Mouse (Mus musculus): ENCODE measurements around the gene Tsku.

Gene Tsku

GRCm38 (mm10) chr7:98359951-98360620 is 1.0 kb downstream of the Tsku start:
- DNase-seq (ENCODE audit: low spot score in 2 of 2): no peak

DNA sequence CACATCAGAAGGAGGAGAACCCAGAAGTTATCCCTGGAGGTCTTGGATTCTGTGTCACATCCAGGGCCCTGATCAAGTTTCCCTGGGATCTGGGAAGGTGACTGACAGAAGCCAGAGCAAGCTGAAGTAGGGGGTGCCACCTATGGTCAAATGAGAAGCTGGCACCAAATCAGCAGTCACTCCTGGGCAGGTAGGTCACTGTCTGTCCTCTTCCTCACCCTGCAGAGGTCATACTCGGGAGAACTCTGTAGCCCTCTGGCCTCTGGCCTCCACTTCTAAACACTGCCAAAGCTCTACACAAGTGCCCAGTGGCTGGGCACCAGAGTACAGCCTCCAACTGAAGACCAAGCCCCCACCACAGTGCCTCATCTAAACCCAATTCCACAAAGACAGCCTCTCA is 3.1 kb downstream of the Tsku start:
- no peak for DNase-seq (ENCODE audit: low spot score in 2 of 2)

DNA sequence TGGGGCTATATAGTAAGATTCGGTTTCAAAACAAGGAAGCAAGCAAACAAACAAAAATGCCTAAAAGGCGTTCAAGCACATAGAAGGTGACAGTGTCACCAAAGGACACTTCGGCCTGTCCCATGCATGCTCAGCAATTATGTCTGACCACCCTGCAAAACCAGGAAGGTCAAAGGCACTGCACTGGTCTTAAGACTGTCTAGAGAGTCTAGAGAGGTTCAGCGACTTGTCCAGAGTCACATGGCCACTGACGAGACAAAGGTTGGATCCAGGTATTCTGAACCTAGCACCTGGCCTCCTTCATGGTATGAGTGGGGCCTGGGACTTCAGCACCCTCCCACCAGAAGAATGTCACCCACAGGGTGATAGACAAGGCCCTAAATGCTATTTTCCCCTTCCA is 3.8 kb downstream of the Tsku start:
- no peak for DNase-seq (ENCODE audit: low spot score in 2 of 2)

- no peak for DNase-seq (ENCODE audit: low spot score in 2 of 2)
Measured at GRCm38 (mm10) chr7:98354921-98355310, 6.2 kb downstream of the Tsku start.

- no peak for DNase-seq (ENCODE audit: low spot score in 2 of 2)
Measured at GRCm38 (mm10) chr7:98354160-98354920, 6.8 kb downstream of the Tsku start.

GRCm38 (mm10) chr7:98353616-98354015 is 7.5 kb downstream of the Tsku start:
- no peak for DNase-seq (ENCODE audit: low spot score in 2 of 2)

- DNase-seq (ENCODE audit: low spot score in 2 of 2): no peak
Measured at GRCm38 (mm10) chr7:98351523-98351922, 9.6 kb downstream of the Tsku start.

- DNase-seq (ENCODE audit: low spot score in 2 of 2): no peak
Measured at GRCm38 (mm10) chr7:98349821-98350220, 11.3 kb downstream of the Tsku start.

DNA sequence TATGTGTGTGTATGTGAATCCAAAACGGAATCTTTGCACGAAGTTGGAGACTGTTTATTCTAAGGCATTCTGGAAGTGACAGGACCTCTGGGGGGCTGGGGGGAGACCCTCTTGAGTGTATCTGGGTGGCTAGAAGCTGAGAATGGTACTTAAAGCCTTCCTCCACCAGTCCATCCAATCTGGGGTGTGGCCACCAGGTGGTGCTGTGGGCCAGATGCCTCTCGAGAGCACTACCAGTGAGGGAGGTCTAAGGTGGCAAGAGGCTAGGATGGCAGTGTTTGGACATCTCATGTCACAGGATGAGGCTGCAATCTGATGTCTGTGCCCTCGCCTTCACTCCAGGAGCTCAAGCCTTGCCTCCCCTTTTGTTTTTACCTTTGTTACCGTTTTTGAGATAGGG is 12.0 kb downstream of the Tsku start:
- peak; percentile 57 to 70 for DNase-seq (ENCODE audit: low spot score in 2 of 2)

DNA sequence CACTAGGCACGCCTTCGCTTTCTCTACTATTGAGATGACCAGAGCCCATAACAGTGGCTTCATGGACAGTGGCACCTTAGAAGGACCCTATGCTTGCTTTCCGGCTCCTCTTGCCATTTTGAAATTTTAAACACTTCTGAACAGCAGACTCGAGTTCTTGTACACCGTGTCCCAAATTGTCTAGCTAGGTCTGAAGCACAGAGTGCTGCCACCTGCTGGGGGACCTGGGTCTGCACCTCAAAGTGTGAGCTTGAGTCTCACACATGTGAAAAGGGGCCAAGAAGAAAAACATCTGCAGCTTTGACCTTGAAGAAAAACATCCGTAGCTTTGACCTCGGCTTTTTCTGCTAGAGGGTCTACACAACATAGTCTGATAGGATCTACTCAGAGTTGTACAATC is 13.1 kb downstream of the Tsku start:
- DNase-seq (ENCODE audit: low spot score in 2 of 2): peak in 1 of 2 experiments; percentile 35

- DNase-seq (ENCODE audit: low spot score in 2 of 2): no peak
Measured at GRCm38 (mm10) chr7:98347471-98347870, 13.7 kb downstream of the Tsku start.

GRCm38 (mm10) chr7:98345036-98345435 is 16.1 kb downstream of the Tsku start:
- DNase-seq (ENCODE audit: low spot score in 2 of 2): no peak

DNA sequence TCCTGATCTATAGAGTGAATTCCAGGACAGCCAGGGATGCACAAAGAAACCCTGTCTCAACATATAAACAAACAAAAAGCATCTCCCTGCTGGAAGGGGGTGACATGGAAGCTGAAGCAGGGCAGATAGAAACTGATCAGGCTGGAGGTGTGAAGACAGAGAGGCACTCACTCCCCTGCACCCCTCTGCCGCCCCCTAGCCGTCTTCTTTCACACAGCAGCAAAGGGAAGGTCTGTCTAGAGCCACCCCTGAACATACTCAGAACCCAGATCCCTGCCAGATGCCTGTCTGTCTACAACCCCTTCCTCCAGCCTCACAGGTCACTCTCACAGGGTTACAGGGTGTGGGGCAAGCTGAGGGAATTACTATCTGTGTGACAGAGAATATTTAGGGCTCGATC is 16.8 kb downstream of the Tsku start:
- DNase-seq (ENCODE audit: low spot score in 2 of 2): peak; percentile 32 to 46

DNA sequence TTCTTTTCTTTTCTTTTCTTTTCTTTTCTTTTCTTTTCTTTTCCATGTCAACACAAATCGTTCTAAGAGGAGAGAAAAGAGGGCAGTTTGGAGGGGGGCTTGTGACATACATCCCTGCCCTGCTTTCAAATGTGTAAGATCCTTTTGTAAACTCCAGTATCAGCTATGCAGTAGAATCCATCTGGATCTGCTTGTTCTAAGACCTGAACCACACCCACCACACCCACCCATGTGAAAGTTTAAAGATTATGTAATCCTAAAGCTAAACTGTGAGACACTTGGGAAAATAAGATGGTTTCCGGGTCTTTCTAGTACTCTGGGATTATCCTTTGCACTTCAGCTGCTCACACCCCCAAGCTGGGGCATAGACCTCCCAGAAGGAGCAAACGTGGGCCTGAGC is 18.9 kb downstream of the Tsku start:
- no peak for DNase-seq (ENCODE audit: low spot score in 2 of 2)

- DNase-seq (ENCODE audit: low spot score in 2 of 2): peak; percentile 66 to 76
Measured at GRCm38 (mm10) chr7:98341475-98341874, 19.7 kb downstream of the Tsku start.

- DNase-seq (ENCODE audit: low spot score in 2 of 2): no peak
Measured at GRCm38 (mm10) chr7:98340343-98340742, 20.8 kb downstream of the Tsku start.

DNA sequence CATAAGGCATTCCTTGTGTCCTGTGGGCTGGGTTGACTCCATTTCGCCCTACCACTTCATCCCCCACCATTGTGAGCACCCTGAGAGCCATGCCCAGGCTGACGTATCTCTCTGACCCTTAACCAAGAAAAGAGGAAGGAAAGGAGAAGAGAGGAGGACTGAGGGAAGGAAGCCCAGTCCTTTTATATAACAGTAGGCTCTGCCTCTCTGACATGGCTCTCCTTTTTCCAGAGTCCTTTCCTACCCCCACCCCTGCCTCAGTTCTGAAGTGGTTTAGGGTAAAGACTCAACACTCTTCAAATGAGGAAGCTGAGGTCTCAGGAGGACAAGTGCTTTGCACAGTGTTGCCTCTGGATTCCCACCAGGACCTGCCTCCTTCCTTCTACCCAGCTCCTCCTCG is 27.1 kb downstream of the Tsku start:
- DNase-seq (ENCODE audit: low spot score in 2 of 2): no peak

DNA sequence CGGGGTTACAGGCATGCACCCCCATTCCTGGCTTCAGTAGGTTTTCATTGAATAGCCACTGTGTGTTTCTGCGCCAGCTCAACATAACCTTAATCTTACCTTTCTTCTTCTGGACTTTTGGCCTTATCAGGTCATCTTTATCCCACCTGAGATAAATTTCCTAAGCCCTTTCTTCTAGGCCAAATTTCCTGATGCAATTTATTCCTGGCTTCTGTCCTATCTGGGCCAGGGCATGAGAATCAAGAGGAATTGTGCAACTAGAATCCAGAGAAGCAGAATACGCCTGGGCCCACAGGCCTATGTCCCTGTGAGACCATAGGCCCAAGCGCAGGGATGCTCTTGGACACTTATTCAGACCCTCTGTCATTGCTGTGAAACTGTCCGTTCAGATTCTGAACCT is 27.6 kb downstream of the Tsku start:
- DNase-seq (ENCODE audit: low spot score in 2 of 2): no peak

- no peak for DNase-seq (ENCODE audit: low spot score in 2 of 2)
Measured at GRCm38 (mm10) chr7:98332678-98333397, 28.3 kb downstream of the Tsku start.

DNA sequence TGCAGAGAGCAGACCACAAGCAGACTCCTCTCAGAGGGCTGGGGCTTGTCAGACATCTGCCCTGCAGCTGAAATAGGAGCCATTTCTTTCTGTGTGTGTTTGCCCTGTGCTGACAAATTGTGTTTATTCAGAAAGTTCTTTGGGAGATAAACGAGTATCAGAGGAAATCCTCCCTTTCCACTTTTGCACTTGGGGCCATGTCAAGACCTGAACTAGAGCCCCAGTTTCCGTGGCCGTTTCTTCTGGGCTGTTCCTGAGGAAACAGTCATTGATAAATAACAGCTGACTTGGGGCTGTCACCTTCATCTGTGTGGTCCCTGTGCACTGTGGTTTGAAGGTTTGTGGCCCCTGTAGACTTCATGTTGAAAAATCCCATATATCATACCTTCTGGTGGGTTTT is 29.2 kb downstream of the Tsku start:
- DNase-seq (ENCODE audit: low spot score in 2 of 2): no peak

DNA sequence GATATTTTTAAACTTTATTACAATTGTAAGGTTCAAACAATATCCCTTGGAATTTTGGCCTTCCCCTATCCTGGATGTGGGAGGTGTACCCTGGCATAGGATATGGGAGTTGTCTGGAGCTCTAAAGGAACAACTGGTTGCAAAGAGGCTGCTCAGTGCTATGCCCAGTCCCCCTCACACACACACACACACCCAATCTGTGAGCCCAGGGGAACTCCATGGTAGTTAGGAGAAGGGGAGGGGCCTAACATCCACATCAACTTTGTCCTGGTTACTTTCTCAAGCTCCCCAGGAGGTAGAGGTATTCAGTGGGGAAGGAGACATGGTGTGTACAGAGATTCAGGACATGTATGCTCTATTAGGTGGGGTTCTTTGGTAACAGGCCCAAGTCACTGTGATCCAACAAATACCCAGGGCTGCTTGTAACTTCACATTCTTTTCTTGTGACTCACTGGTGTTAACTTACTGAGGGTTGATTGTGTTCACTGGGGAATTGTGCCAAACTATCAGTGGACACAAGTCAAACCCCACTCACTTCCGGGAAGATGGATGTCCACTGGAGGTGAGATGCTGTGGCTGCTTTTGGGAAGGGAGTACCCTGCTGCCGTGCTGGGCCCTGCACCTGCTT is 30.6 kb downstream of the Tsku start:
- DNase-seq (ENCODE audit: low spot score in 2 of 2): no peak

DNA sequence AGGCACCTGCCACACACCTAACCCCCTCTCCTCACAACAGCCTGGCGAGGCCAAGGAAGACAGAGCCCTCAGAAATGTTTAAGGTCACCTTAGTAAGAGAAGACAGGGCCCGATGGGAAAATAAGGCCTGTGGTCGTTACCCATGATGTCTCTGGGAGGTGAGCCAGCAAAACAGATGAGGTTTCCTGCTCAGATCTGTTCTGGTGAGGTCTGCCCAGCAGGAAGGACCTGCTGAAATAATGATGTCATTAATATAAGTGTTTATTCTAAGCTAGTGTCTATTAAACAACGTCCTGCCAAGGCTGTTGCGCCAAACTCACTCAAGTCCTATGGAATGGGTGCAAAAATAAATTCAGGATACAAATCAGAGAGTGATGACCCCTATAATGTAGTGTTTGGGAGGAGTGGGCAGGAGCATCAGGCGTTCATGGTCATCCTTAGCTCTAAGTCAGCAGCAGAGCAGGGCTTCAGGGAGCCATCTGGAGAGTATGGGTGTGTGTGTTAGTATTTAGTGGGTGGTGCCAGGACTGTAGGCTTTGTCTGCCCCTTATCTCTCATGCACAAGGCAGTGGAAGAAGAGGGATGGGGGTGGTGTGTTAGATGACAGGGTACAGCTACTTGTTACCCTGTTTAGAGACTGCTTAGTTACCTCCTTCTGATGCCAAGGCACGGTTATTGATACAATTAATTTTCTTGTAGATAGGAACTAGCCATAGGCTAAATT is 31.3 kb downstream of the Tsku start:
- peak; percentile 18 to 53 for DNase-seq (ENCODE audit: low spot score in 2 of 2)
